Mouse (Mus musculus): Measurements from ENCODE around the gene Saa2. TPM values are rescaled to one million over a fixed set of nuclear protein-coding genes. Genes with fewer than 3 reads are reported as not detected.
A peak's percentile ranks its signal among the peaks of the same experiment; 100 is the strongest.

Gene Saa2
- polyA plus RNA-seq, 1 experiment: not detected

- Histone ChIP-seq H3K4me1 (ENCODE audit: control insufficient read depth, insufficient read depth, low read length) (peaks cover 18% of the 10 kb centered on the region), H3K27ac (ENCODE audit: insufficient read depth, low read depth, low read length) (peak within 1 kb of the TSS; percentile 93), H3K4me3 (ENCODE audit: insufficient read depth, low read length) (peak within 1 kb of the TSS; percentile 85)
- TF ChIP-seq POLR2A (IDR thresholded peaks at IDR 0.05; ENCODE audit: borderline replicate concordance, low read depth, low read length) (no peak), CTCF (IDR thresholded peaks at IDR 0.05; ENCODE audit: low read depth, low read length) (no peak)
Measured at GRCm38 (mm10) chr7:46795287-46796205, 44.0 kb downstream of the Saa2 start, which contains the start of the genes Hps5 and Gtf2h1. Gene Hps5 (minus strand): TSS chr7:46796064. Gene Gtf2h1 (plus strand): TSS chr7:46796103.

- Histone ChIP-seq H3K27ac (ENCODE audit: insufficient read depth, low read depth, low read length) (peak overlapping the region; percentile 93), H3K4me3 (ENCODE audit: insufficient read depth, low read length) (peak overlapping the region; percentile 85), H3K4me1 (ENCODE audit: control insufficient read depth, insufficient read depth, low read length) (peaks cover 15% of the 10 kb centered on the region)
- no peak for TF ChIP-seq POLR2A (IDR thresholded peaks at IDR 0.05; ENCODE audit: borderline replicate concordance, low read depth, low read length)
- no peak for TF ChIP-seq CTCF (IDR thresholded peaks at IDR 0.05; ENCODE audit: low read depth, low read length)
Measured at GRCm38 (mm10) chr7:46796206-46796679, 44.7 kb downstream of the Saa2 start.

- TF ChIP-seq POLR2A (IDR thresholded peaks at IDR 0.05; ENCODE audit: borderline replicate concordance, low read depth, low read length) (no peak), CTCF (IDR thresholded peaks at IDR 0.05; ENCODE audit: low read depth, low read length) (no peak)
- Histone ChIP-seq H3K27ac (ENCODE audit: insufficient read depth, low read depth, low read length) (no peak overlapping the region), H3K4me1 (ENCODE audit: control insufficient read depth, insufficient read depth, low read length) (peaks cover 10% of the 10 kb centered on the region), H3K4me3 (ENCODE audit: insufficient read depth, low read length) (peak overlapping the region; percentile 85)
Measured at GRCm38 (mm10) chr7:46796779-46797178, 45.2 kb downstream of the Saa2 start.

Other genes with a start within 250 kb of the Saa2 start
- gene Sergef, start 112.0 kb upstream of the Saa2 start, polyA plus RNA-seq (2012; ENCODE audit: insufficient read depth, insufficient read length, missing spikeins): 7.0 and 7.4 TPM in 2 replicates
- not detected in 2 replicates for gene Tph1, start 79.3 kb upstream of the Saa2 start, polyA plus RNA-seq (2012; ENCODE audit: insufficient read depth, insufficient read length, missing spikeins)
- gene Saal1, start 41.1 kb upstream of the Saa2 start, polyA plus RNA-seq (2012; ENCODE audit: insufficient read depth, insufficient read length, missing spikeins): 7.9 and 8.1 TPM in 2 replicates
- gene Saa3, start 36.1 kb upstream of the Saa2 start, polyA plus RNA-seq (2012; ENCODE audit: insufficient read depth, insufficient read length, missing spikeins): 5.0 and 6.2 TPM in 2 replicates
- not detected in 2 replicates for gene Saa4, start 19.2 kb upstream of the Saa2 start, polyA plus RNA-seq (2012; ENCODE audit: insufficient read depth, insufficient read length, missing spikeins)
- not detected in 2 replicates for gene Saa1, start 8.8 kb upstream of the Saa2 start, polyA plus RNA-seq (2012; ENCODE audit: insufficient read depth, insufficient read length, missing spikeins)
- 39.6 and 40.9 TPM in 2 replicates for gene Hps5, start 44.3 kb downstream of the Saa2 start, polyA plus RNA-seq (2012; ENCODE audit: insufficient read depth, insufficient read length, missing spikeins)
- 37.0 and 40.5 TPM in 2 replicates for gene Gtf2h1, start 44.3 kb downstream of the Saa2 start, polyA plus RNA-seq (2012; ENCODE audit: insufficient read depth, insufficient read length, missing spikeins)
- 344 and 355 TPM in 2 replicates for gene Ldha, start 89.7 kb downstream of the Saa2 start, polyA plus RNA-seq (2012; ENCODE audit: insufficient read depth, insufficient read length, missing spikeins)
- gene Ldhc, start 109.4 kb downstream of the Saa2 start, polyA plus RNA-seq (2012; ENCODE audit: insufficient read depth, insufficient read length, missing spikeins): not detected in 2 replicates
- gene Tsg101, start 168.2 kb downstream of the Saa2 start, polyA plus RNA-seq (2012; ENCODE audit: insufficient read depth, insufficient read length, missing spikeins): 103 and 112 TPM in 2 replicates
- 11.3 and 17.4 TPM in 2 replicates for gene Uevld, start 206.7 kb downstream of the Saa2 start, polyA plus RNA-seq (2012; ENCODE audit: insufficient read depth, insufficient read length, missing spikeins)
- not detected in 2 replicates for gene Gm9999, start 231.8 kb downstream of the Saa2 start, polyA plus RNA-seq (2012; ENCODE audit: insufficient read depth, insufficient read length, missing spikeins)